Mouse (Mus musculus) testis, adult 2 months (tissue): ENCODE results near the gene Atp2a1.

Experiments used
- CTCF ChIP-seq: fragments of 200-500 bp; IDR thresholded peaks from 2 replicates; pipeline ENCODE4 v1.5.1; 2012; ENCODE audit warnings: low read depth, mild to moderate bottlenecking, inconsistent platforms, low read length, moderate library complexity; ENCODE audit not compliant: control insufficient read depth, insufficient read depth, insufficient replicate concordance
- POLR2A ChIP-seq: fragments of 200-500 bp; IDR thresholded peaks from 2 replicates; pipeline ENCODE4 v1.6.1; 2012; ENCODE audit warnings: low read depth, mild to moderate bottlenecking, inconsistent platforms, low read length, moderate library complexity; ENCODE audit not compliant: control insufficient read depth

GRCm38 (mm10) chr7:126497966-126498365 is 35.1 kb upstream of the Atp2a1 start:
- TF ChIP-seq CTCF (no peak), POLR2A (no peak)
